Mouse (Mus musculus) hindbrain, embryonic 12.5 days (tissue): ENCODE measurements around the gene Hist1h4d. TPM values are rescaled to one million over a fixed set of nuclear protein-coding genes. Genes with fewer than 3 reads are reported as not detected.
"Not testable (repeated sequence)": the region's sequence is repeated elsewhere in the genome, so short reads cannot be mapped to it uniquely, and the experiment has no call there.

Experiments used
- ATAC-seq: fragments of 200-750 bp; cut with Nextera tagmentation; 2 replicates; pipeline ENCODE4 v1.8.0; 2017; ENCODE audit warnings: moderate TSS enrichment; ENCODE audit not compliant: low FRiP score
- H3K27ac ChIP-seq: fragments of 300-500 bp; sonication (generic); 2 replicates; pipeline ENCODE4 v1.5.1; 2016; ENCODE audit warnings: mild to moderate bottlenecking
- H3K27me3 ChIP-seq: fragments of 300-500 bp; sonication (generic); 2 replicates; pipeline ENCODE4 v1.6.1; 2016; ENCODE audit warnings: mild to moderate bottlenecking
- H3K36me3 ChIP-seq: fragments of 300-500 bp; sonication (generic); 2 replicates; pipeline ENCODE4 v1.6.1; 2016; ENCODE audit warnings: mild to moderate bottlenecking
- H3K4me1 ChIP-seq: fragments of 300-500 bp; sonication (generic); 2 replicates; pipeline ENCODE4 v1.6.1; 2016
- H3K4me2 ChIP-seq: fragments of 300-500 bp; sonication (generic); replicated peaks from 2 replicates; pipeline ENCODE4 v1.6.1; 2016; ENCODE audit warnings: mild to moderate bottlenecking
- H3K4me3 ChIP-seq: fragments of 300-500 bp; sonication (generic); 2 replicates; pipeline ENCODE4 v1.5.1; 2016; ENCODE audit warnings: mild to moderate bottlenecking
- H3K9ac ChIP-seq: fragments of 300-500 bp; sonication (generic); 2 replicates; pipeline ENCODE4 v1.6.1; 2016; ENCODE audit warnings: mild to moderate bottlenecking, moderate library complexity
- H3K9me3 ChIP-seq: fragments of 300-500 bp; sonication (generic); replicated peaks from 2 replicates; pipeline ENCODE4 v1.6.1; 2016; ENCODE audit warnings: mild to moderate bottlenecking
- WGBS: fragments of 180-500 bp; shearing (Covaris S2); methylation state at CpG from one replicate; pipeline ENCODE4 v1.1.7; 2016; 5-methylcytosine and 5-hydroxymethylcytosine counted together
- polyA plus RNA-seq: library from polyadenylated mRNA; unstranded; fragments of >200 nt; fragmentation: Nextera tagmentation; extraction: Ambion mirVana; gene quantifications from 2 replicates; pipeline ENCODE4 v1.2.1, GENCODE M21; 2016

Hist1h4d gene
- 66.9 and 82.3 TPM in 2 replicates for polyA plus RNA-seq

DNA sequence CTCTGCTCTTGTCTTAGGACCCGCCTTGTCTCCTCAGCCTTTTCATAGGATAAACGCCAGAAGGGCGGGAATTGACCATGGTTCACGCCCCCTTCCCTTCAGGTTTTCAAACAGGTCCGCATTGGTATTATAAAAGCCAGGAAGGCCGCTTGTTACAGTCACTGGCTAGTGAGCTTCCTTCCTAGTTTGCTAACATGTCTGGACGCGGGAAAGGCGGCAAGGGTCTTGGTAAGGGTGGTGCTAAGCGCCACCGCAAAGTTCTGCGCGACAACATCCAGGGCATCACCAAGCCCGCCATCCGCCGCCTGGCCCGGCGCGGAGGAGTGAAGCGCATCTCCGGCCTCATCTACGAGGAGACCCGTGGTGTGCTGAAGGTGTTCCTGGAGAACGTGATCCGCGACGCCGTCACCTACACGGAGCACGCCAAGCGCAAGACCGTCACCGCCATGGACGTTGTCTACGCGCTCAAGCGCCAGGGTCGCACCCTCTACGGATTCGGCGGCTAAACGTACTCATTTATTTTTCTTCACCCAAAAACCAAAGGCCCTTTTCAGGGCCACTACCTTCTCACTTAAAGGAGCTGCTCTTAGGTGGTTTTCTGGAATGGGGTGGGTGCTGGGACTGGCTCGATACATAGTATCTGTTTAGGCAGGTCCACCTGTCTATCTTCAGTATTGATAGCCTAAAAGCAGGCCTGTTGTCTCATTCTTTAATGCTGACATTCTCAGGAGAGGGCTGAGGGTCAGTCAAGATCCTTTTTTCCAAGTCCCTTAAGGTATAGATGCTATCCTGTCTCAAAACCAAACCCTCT is at the start of gene Hist1h4d:
TSS of gene Hist1h4d (plus strand) at position 191 of the 811 bp plus-strand sequence.
- peak; percentile 88 for ATAC-seq
- Histone ChIP-seq H3K4me1 (peaks cover 30% of the 10 kb centered on the region), H3K4me2 (peak within 1 kb of the TSS; percentile 87), H3K9me3 (no peaks in the 10 kb centered on the region), H3K9ac (peak within 1 kb of the TSS; percentile 68), H3K36me3 (no peaks in the 10 kb centered on the region), H3K27me3 (no peaks in the 10 kb centered on the region), H3K27ac (peak within 1 kb of the TSS; percentile 84), H3K4me3 (peak within 1 kb of the TSS; percentile 51)
- WGBS: under 1% methylated on average over 43 of the region's 43 CpGs

DNA sequence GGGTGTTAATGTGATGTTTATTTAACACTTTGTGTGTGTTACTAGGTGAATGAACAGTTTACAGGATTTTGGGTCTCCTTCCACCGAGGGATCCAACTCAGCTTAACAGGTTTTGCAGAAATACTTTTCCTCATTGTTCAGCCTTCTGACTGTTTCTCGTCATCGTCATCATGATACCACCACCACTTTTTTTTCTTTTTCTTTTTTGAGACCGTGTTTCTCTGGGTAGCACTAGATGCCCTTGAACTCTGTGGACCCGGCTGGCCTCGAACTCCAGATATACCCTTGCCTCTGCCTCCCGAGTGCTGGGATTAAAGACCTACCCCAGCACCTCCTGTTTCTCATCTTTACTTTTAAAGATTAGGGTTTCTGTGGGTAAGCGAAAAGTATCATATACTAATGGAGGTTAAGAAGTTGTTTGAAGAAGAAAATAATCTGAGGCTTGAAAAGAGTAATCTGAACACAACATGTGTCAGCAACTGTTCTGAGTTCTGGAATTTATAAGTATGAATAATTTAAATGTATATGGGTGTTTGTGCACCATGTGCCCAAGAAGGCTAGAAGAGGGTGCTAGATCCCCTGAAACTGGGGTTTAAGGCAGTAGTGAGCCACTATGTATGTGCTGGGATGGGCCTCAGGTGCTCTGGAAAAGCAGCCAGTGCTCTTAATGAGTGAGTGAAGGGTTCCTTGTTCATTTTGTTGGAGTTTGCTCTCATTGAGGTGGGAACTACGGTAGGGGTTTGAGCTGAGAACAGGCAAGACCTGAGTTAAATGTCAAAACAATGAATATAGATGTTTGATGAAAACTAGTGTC is 48.9 kb upstream of the Hist1h4d start:
- Histone ChIP-seq H3K9ac (peak overlapping the region; percentile 64), H3K36me3 (no peaks in the 10 kb centered on the region), H3K4me2 (peak overlapping the region; percentile 76), H3K4me3 (peak overlapping the region; percentile 51), H3K27ac (peak overlapping the region; percentile 97), H3K27me3 (no peaks in the 10 kb centered on the region), H3K4me1 (peaks cover 32% of the 10 kb centered on the region), H3K9me3 (no peaks in the 10 kb centered on the region)
- 25% methylated on average over 9 of the region's 9 CpGs for WGBS
- ATAC-seq: no peak

DNA sequence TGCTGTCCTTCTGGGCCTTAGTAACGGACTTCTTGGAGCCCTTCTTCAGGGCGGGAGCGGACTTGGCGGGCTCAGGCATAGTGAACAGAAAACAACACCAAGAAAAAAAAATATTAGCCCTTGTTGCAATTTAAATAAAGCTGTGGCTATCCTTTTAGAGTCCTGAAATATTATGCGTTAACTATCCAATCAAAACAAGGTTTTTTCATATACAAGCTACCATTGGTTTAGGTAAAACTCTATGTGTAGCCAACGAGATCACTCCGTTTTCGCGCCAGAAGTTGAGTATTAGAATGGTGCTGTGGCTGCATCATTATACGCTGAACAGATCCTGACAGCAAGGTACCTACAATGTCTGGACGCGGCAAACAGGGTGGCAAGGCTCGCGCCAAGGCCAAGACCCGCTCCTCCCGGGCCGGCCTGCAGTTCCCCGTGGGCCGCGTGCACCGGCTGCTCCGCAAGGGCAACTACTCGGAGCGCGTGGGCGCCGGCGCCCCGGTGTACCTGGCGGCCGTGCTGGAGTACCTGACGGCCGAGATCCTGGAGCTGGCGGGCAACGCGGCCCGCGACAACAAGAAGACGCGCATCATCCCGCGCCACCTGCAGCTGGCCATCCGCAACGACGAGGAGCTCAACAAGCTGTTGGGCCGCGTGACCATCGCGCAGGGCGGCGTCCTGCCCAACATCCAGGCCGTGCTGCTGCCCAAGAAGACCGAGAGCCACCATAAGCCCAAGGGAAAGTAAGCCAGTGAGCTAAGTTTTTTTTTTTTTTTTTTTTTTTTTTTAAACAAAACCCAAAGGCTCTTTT is 47.6 kb upstream of the Hist1h4d start, which contains the start of gene Hist1h2af:
TSS of gene Hist1h2af (plus strand) at position 347 of the 808 bp plus-strand sequence.
- peak within 1 kb of the TSS; percentile 97 for H3K27ac ChIP-seq
- H3K36me3 ChIP-seq, H3K27me3 ChIP-seq, H3K9me3 ChIP-seq: not testable (repeated sequence)
- H3K4me2 ChIP-seq: peak within 1 kb of the TSS; percentile 76
- peak; percentile 38 for ATAC-seq
- peaks cover 32% of the 10 kb centered on the region for H3K4me1 ChIP-seq
- H3K9ac ChIP-seq: peak within 1 kb of the TSS; percentile 36
- under 1% methylated on average over 30 of the region's 53 CpGs for WGBS
- peak within 1 kb of the TSS; percentile 51 for H3K4me3 ChIP-seq

DNA sequence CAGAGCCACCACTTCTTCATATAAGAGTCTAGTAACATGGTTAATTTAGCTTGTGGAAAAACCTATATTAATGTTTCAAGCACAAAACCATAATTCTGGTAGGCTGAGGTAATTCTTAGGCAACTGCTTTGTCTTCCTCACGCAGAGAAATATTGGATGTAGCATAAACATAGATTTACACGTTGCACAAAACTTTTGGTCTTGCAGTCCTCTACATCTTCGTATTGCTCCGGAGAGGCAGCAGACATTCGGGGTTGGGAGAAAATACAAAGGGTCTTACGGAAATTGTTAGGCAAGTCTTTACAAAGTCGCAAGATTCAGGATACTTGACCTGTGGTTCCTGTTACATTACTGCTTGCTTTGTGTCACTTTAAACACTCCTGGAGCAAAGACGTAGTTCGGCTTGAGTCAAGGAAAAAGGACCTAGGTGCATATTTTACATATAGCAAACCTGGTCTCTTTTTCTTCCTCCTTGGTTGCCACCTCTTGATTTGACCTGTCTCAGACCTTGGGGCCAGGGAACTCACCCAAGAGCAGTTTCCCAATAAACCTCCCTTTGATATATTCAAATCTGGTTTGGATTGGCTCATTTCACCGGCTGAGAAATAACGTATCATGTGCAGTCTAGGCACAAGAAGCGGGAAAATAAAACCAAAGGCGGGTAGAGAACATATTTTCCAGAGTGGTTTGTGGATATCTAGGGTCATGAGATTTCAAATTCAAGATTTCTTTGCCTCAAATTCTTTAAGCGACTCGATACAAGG is 46.8 kb upstream of the Hist1h4d start:
- under 1% methylated on average over 15 of the region's 15 CpGs for WGBS
- Histone ChIP-seq H3K9me3 (no peaks in the 10 kb centered on the region), H3K4me1 (peaks cover 32% of the 10 kb centered on the region), H3K27ac (peak overlapping the region; percentile 86), H3K4me3 (peak overlapping the region; percentile 50), H3K36me3 (no peaks in the 10 kb centered on the region), H3K9ac (peak overlapping the region; percentile 36), H3K27me3 (no peaks in the 10 kb centered on the region), H3K4me2 (peak overlapping the region; percentile 76)
- ATAC-seq: no peak

DNA sequence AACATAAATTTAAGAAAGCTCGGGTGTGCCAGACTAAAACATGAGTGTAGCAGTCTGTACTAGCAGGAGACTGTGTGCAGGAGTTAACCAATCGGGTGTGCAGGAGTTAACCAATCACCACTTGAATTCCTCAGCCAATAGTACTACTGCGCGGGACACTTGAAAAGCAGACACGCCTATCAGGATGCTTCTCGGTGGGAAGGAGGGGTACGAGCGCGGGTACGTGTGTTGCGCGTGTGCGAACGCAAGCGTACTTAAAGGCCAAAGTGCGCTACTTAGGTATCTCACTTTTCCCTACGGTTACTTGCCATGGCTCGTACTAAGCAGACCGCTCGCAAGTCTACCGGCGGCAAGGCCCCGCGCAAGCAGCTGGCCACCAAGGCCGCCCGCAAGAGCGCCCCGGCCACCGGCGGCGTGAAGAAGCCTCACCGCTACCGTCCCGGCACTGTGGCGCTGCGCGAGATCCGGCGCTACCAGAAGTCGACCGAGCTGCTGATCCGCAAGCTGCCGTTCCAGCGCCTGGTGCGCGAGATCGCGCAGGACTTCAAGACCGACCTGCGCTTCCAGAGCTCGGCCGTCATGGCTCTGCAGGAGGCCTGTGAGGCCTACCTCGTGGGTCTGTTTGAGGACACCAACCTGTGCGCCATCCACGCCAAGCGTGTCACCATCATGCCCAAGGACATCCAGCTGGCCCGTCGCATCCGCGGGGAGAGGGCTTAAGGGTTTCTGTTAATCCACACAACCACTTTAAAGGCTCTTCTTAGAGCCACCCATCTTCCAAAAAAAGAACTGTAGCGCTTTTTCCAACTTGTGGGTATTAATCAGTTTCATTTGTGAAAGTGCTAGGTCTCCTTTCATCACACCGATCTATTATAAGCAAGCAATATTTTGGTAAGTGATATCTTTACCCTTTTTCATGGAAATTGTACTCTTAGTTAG is 46.0 kb upstream of the Hist1h4d start, which contains the start of gene Hist1h3g:
TSS of gene Hist1h3g (plus strand) at position 286 of the 939 bp plus-strand sequence.
- H3K27ac ChIP-seq: peak within 1 kb of the TSS; percentile 86
- H3K9me3 ChIP-seq, H3K27me3 ChIP-seq, H3K36me3 ChIP-seq: not testable (repeated sequence)
- peak within 1 kb of the TSS; percentile 50 for H3K4me3 ChIP-seq
- peak within 1 kb of the TSS; percentile 76 for H3K4me2 ChIP-seq
- peak; percentile 91 for ATAC-seq
- WGBS: under 1% methylated on average over 41 of the region's 62 CpGs
- H3K9ac ChIP-seq: peak within 1 kb of the TSS; percentile 59
- peaks cover 32% of the 10 kb centered on the region for H3K4me1 ChIP-seq

DNA sequence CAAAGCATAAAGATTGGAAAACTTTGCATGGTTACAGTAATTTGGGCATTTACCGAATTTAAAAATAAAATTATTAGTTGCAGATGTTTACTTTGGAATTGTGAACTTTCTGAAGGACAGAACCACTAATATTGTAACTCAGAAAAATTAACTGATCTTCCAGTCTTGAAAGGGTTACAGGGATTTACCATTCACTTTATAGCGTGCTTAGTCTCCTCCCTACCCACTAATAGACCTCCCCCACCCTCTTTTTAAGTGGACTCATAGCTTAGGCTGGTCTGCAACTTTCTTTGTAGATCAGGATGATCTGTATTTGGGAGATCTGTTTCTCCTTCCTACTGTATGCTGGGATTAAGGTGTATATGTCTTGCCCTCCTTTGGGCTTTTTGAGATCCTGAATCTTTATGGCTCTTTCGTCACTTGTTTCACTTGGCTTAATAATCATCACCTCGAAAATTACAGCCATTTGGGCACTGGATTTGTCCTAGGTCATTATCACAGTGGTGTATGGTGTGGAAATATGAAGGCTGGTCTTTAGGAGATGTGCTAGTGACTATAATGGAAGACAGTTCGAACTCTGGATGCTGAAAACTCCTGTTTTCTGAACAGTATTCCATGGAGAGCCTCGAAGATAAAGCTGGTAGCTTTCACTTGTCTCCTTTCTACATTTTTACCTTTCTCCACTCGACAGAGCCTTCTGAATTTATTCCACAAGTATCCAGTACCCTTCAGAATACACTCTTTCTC is 45.1 kb upstream of the Hist1h4d start:
- Histone ChIP-seq H3K4me2 (peak overlapping the region; percentile 76), H3K9me3 (no peaks in the 10 kb centered on the region), H3K4me3 (peak overlapping the region; percentile 50), H3K27ac (no peak overlapping the region), H3K27me3 (no peaks in the 10 kb centered on the region), H3K9ac (peak overlapping the region; percentile 57), H3K36me3 (no peaks in the 10 kb centered on the region), H3K4me1 (peaks cover 32% of the 10 kb centered on the region)
- no peak for ATAC-seq
- 19% methylated on average over 7 of the region's 7 CpGs for WGBS

DNA sequence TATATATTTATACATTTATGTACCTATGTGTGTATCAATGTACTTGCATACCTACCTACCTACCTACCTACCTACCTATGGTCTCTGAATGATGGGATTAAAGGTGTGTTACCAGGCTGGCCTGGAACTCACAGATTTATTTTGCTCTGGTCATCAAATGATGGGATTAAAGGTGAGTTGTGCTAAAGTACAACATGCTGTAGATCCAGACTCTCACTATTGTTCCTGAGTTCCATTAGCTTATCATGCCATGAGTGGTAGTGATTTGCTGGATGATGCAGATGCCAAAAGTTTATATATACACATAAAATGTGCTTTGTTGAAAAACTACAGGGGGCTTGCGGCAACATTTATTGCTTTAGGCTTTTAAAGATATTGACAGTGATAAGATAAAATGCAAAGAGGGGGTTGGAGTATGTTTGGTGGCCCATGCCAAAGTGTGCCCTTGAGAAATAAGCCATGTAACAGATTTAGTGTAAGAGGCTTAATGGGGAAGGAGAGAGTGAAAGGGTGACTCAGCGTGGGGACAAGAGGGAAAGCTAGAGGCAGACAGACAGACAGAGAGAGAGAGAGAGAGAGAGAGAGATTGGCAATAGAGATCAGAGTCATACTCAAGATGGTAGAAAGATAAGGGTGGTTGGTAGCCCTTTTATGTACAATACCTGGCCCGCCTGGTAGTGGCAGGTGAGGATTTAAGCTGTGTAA is 44.2 kb upstream of the Hist1h4d start:
- Histone ChIP-seq H3K4me1 (peaks cover 30% of the 10 kb centered on the region), H3K27me3 (no peaks in the 10 kb centered on the region), H3K9ac (0 out of 2 replicates have a peak overlapping the region, but pooled peaks have one; percentile 10), H3K27ac (no peak overlapping the region), H3K4me3 (peak overlapping the region; percentile 13; the same call in 1 of the 2 replicates), H3K9me3 (no peaks in the 10 kb centered on the region), H3K36me3 (no peaks in the 10 kb centered on the region), H3K4me2 (peak overlapping the region; percentile 76)
- no peak for ATAC-seq
- 91% methylated on average over 3 of the region's 3 CpGs for WGBS

DNA sequence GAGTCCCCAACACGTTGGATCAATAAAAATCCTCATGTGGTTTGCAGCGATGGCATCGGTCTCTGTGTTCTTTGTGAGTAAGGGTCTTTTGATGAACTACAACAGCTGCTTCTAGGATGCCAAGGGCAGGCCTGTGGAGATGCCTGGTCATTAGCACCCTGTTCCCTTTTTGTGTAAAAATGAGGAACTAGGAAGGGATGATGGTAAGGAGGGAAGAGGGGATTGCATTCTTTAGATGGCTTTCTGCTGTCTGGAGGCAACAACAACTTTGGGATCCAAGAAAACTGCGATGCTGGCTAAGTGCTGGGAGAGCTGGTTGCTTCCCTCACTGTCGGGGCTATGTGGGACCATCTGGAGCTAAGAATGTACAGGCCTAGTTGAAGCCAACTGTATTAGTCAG is 43.1 kb upstream of the Hist1h4d start:
- Histone ChIP-seq H3K27ac (no peak overlapping the region), H3K27me3 (no peaks in the 10 kb centered on the region), H3K4me3 (no peak overlapping the region), H3K9me3 (no peaks in the 10 kb centered on the region), H3K4me2 (0 out of 2 replicates have a peak overlapping the region, but pooled peaks have one; percentile 4), H3K4me1 (peaks cover 23% of the 10 kb centered on the region), H3K36me3 (no peaks in the 10 kb centered on the region), H3K9ac (no peak overlapping the region)
- 67% methylated on average over 5 of the region's 5 CpGs for WGBS
- ATAC-seq: no peak

DNA sequence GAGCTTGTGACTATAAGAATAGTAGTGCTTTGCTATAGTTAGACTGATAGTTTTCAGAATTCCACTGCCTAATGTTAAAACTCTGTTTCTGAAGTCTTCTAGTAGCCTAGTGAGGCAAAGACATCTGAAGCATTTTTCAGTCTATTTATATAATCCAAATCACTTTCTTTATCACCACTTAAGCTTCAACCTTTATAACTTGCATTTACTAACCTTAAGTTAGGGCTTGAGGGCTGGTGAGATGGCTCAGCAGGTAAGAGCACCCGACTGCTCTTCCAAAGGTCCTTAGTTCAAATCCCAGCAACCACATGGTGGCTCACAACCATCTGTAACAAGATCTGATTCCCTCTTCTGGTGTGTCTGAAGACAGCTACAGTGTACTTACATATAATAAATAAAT is 41.6 kb upstream of the Hist1h4d start:
- ATAC-seq, H3K4me2 ChIP-seq, H3K27me3 ChIP-seq, H3K9me3 ChIP-seq, H3K36me3 ChIP-seq, H3K4me3 ChIP-seq, H3K27ac ChIP-seq, H3K9ac ChIP-seq: not testable (repeated sequence)
- WGBS: 65% methylated on average over 1 of the region's 1 CpGs
- H3K4me1 ChIP-seq: peaks cover 15% of the 10 kb centered on the region
